Mouse (Mus musculus) liver, postnatal 0 days (tissue): ENCODE measurements around the gene Emilin1.

Experiments used
- CTCF ChIP-seq: sonication (generic); IDR thresholded peaks from 2 replicates; pipeline ENCODE4 v1.5.1; 2016; ENCODE audit warnings: antibody characterized with exemption, low read depth
- EP300 ChIP-seq: IDR thresholded peaks from 2 replicates; pipeline ENCODE4 v1.6.1; 2016; ENCODE audit warnings: antibody characterized with exemption, low read depth, mild to moderate bottlenecking

DNA sequence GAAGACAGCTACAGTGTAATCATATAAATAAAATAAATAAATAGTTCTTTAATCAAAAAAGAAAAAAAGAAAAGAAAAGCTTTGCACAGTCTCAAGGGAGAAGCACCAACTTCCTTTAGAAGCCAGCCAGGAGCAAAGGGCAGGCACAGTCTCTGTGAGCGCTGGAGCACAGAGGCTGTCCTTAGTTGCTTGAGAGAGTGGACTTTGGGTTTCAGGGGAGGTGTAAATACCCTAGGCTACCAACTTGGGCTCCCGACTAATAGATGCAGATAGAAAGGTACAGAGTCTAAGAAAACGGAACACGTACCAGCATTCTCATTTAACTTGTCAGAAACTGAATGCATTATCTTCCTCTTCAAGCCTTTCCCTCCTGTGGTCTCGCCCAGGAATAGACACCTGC, 35.4 kb downstream of the Emilin1 start:
- TF ChIP-seq CTCF (no peak), EP300 (no peak)
